Mouse (Mus musculus) cerebellum, adult 11-12 months (tissue): Measurements from ENCODE around the gene Ccser1.

ENCODE experiments used
- DNase-seq: peaks from one replicate; pipeline ENCODE4 v3.0.0; 2022

Gene Ccser1

DNA sequence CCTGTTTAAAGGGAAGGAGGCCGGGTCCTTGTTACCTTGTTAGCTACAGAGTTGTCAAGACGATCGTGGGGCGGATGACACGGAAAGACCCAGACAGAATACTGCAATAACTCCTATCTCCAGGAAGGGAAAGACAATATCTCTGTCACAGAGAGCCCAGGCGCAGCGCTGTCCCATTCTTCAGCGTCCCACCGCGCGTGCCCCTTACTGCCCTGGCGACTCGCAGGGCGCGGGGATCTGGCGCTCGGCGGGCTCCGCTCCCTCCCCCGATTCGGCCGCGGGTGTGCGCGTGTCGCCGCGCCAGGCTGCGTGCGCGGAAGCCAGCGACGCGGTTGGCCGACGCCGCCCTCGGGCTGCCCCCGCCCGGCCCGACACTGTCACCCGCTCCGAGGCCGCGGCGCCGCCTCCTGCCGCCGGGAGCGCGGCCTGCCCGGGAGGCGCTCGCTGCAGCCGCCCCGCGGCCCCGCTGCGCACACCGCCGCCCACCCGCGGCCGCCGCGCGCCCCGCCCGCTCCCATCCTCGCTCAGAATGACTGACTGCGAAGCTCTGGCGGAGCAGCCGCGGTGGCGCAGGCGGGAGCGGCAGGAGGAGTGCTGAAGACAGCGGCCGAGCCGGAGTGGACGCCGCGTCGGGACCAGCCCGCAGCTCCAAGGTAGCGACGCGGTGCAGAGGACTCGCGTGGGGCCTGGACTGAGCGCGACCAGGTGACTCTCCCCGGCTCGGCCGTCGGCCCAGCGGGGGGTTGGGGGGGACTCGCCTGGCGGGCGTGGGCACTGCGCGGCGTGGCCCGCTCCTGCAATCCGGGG is at the start of gene Ccser1:
Gene Ccser1, plus strand, starts transcription at position 376 of the 807 bp plus-strand sequence.
- DNase-seq = peak; percentile 87

DNA sequence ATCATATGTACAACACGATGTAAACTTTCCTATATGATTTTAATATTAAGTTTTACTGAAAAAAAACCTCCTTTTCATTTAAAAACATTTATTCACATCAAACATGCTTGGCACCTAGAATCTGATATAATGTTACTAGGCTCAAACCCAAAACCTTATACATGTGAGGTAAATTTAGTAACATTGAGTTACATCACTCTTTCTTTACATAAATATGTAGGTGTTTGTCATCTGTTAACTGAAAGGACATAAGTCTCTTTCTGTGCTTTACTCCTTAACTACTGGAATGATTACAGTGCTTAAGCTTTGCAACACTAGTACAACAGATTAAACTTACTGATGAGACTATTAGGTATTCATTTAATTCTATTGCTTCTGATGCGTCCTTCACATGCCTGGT is 43.7 kb upstream of the Ccser1 start:
- DNase-seq = no peak

DNA sequence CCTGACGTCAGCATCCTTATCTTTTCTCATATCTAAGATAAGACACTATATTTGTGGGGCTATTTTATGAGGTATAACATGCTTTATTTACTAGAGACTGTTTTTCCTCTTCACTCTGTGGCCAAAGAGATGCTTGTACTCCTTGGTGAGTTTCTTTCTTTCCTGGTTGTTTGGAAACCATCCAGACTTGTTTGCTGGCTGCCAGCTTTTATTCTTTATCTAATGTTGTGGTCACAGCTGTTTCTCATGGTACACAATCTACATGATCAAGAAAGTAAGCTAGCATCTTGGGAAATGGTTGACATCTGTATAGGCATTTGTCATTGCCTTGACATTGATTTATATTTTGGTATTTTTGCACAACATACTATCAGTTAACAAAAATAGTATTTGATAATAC is 37.1 kb upstream of the Ccser1 start:
- no peak for DNase-seq

DNA sequence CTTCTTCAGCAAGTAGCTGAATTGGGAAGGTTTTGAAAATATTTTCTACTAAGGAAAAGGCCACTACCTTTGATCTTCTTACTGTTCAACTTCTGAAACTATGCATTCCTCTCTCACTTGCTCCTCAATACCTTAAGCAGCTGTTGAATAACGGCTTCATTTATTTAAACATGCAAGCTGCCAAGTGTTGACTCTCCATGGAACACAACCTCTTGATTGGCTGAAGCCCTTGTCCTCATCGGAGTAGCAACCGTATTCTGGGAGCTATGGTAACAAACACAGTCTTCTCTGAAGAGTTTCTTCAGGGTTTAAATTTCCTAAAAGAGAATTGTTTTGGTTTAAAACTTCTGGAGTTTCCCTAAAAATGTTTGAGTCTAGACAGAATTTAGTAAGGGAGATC is 27.2 kb upstream of the Ccser1 start:
- DNase-seq = no peak

DNA sequence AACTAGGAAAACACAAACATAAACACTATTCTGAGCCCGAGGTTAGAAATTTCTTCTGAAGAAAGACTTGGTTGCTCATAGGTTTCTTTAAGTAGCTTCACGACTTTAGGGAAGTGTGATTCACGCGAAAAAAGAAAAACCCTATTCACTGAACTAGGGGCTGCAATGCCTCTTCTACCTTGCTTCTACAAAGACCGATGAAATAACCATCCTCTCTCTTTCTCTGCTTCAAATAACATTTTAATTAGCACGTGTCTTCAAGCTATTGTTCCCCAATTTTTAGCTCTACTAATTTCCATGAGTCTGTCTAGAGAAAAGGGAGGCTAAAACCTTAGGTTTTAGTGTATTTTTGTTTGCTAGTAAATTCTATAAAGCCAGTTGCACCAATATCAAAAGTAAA is 25.5 kb upstream of the Ccser1 start:
- DNase-seq = no peak

DNA sequence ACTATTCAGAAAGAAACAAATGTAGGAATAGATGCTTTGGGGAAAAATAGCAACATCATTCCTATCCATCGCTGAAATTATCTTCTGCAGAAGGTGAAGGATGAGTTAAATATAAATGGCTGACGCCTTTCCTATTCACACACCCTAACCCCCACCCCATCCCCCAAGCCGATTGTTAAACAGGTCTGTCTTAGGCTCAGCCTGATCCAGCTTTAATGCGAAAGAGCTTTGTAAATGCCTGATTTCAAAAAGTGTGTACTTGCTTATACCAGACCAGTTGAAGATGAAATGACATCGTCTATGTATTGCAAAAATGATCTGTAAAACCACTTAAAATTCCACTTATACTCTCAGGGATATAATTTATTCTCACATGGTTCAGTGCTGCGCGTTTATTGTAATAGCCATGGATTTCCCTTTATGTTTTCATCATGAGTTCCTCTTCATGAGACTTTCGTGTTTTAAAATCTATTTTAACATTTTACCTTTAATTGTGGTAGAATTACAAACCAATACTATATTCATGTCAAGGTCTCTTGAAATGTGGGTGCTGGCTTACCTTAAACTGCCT is 25.0 kb upstream of the Ccser1 start:
- DNase-seq = no peak

DNA sequence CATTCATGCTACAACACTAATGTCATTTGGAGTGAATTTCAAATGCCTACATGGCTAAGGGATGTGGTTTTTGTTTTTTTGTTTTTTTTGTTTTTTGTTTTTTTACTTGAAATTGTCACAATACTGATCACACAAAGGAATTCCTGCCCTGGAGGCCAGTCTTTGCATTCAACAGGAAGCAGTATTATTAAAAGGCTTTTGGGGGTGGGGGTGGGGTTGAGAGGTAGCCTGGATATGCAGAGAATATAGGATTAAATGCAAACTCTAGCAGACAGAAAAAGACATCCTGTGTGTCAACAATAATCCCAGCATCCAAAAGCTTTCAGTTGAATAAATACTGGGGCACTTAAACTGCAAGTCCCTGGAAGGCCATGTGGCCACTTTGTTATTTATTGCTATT is 24.4 kb upstream of the Ccser1 start:
- no peak for DNase-seq

DNA sequence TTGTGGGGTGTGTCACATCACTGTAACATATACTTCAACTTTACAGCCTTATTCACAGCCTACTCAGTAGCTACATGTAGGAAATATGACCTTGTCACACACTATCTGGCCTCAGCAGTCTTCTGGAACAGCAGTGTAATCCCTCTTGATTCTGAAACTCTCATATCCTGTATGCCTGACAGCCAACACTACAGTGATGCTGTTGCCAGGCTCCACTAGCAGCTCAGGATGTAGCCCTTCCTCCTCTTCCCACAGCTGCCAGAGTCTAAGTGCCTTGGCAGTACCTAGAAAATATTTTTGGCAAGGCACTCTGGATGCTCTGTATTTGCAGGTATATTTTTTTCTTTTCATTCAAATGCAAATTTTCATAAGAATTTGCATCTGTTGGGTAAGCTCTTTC is 18.0 kb upstream of the Ccser1 start:
- no peak for DNase-seq

DNA sequence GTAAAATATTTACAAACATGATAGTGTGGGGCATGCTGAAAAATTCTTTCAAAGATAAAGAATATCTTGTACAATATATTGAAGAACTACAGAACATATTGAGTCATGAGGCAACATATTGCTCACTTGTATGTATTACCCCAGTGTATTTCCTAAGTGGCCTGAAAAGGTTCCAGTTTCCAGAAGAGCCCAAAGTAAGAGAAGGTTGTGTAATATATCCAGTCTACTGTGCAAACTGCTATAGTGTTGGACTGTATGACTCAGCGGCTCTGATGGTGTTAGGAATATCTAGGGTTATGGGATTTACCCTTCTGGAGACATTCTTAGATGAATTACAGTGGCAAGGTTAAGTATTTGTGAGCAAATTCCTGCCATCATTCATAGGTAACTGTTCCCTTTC is 13.2 kb upstream of the Ccser1 start:
- DNase-seq = no peak

DNA sequence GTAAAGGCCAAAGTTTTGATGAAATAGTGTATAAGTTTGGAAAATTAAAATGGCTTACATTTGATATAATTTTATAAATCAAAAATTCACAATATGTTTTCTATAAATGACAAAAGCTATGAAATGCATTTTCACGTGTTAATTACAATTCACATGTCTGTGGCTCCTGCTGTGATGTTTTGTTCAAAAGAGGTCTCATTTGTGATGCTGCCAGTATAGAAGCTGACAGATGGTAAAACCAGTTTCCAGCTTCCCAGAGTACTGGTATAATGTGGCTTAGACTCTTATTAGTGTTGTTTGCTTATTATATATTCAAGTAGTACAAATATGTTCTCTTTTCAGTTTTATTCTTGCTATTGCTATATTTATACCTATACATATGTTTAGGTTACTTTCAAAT is 4.0 kb upstream of the Ccser1 start:
- DNase-seq = no peak

DNA sequence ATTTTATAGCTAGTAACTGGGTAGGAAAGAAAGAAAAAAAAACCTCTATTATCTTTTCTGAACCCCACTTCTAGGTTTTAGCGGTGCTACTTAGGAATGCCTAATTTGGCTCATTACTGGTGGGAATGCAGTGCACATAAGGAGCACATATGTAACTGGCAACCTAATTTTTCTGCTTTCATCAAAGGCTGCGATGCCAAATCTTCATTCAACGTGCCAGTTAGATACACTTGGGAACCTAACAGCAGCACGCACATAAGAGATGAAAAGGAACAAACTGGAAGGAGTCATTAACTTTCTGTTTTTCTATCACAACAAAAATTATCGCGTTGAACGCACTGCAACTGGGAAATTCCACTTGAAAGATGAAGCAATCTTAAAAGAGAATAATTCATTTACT is 2.6 kb upstream of the Ccser1 start:
- DNase-seq = no peak

DNA sequence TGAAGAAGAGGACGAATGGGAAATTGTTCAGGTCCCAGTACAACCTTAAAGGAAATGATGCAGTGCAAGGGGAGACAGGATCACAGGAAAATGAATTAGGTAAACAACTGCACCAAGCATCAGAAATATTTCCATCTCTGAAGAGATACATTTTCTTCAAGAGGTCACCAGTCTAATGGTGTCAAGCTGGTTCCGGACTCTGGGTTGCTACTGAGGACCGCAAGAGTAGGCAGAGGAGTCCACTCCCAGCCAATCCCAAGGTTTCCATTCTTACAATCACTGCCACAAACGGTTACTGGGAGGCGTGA is 529 bp upstream of the Ccser1 start:
- no peak for DNase-seq

DNA sequence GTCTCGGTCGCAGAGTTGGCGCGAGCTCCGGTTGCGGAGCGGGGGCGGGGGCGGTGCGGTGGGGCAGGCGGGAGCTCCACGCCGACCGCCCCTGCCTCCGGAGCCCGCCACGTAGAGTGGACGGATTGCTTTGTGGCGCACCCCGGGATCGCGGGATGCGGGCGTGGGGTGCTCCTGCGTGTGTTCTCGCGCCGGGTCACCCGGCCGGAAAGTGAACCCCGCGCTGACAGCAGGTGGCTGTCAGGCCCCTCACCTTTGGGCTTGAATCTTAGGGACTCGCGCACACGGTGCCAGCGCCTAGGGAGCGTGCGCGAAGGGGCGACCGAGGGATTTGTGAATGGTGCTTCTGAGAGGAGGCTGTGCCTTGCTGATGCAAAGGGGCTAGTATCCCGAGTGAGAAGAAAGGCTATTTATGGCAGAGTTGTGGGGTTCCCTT is 650 bp downstream of the Ccser1 start:
- no peak for DNase-seq

DNA sequence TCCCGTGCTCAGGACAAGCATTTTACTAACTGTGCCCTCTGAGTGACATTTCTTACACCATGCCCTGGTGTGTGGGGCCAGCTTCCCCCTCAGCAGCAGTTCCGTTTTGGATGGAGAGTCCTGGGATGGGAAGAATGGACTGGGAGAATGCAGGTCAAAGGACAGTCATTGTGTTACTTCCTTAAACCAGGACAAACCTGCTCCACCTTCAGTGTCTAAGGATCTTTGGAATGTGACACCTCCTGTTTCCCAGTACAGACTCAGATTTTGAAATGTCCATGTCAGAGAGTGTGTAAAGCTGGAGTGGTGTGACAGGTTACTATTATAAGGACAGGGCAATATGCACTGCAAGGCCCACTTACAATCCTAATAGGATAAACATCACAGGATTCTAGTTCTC is 8.9 kb downstream of the Ccser1 start:
- DNase-seq = no peak

DNA sequence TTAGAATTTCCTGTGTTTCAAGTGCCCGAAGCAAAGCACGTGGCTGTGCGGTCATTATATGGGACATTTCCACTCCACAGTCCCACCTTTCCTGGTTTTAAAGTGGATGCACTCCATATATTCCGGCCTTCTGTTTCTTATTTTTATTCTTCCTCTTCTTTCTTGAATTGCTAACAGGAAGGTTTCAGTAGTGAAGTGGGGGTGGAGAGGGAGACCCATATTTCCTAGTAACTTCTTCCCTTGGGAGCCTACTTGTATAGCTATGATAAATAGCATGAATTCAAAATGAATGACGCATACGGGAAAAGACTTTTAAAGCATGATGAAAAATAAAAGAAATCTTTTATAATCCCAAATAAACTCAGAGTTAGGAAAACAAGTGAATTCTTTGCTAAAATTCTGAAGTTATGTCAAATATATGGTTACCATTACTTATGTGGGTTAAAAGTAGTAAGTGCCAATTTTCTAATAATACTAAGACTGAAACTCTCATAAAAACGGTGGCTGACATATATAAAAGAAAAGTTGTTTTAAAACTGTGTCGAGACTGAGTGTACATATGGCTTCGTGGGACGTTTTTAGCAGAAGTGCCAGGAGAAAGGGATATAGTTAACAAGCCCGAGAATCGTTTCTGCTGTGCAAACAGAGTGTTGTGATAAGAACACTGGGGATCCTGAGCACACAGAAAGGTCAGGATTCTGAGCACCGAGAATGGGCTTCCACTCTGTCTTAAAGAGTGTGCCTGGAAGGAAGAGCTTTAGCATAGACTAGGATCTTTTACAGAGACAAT is 11.7 kb downstream of the Ccser1 start:
- no peak for DNase-seq

DNA sequence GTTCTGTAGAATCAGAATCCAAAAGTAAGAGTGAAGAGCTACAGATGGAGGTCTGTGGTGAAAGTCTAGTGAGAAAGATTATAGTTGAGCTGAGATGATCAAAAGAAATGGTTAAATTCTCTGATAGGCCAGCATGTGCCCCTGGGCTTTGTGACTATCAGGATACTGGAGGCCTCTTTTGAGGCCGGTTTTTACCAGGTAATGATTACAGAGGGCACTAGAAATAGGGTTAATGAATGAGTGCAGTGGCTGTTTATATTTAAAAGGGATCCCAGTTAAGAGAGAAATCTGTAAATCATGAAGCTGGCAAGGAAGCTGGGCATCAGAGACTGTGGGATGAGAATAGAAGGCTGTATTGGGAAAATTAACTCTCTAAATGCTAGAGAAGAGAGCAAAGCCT is 23.2 kb downstream of the Ccser1 start:
- no peak for DNase-seq

DNA sequence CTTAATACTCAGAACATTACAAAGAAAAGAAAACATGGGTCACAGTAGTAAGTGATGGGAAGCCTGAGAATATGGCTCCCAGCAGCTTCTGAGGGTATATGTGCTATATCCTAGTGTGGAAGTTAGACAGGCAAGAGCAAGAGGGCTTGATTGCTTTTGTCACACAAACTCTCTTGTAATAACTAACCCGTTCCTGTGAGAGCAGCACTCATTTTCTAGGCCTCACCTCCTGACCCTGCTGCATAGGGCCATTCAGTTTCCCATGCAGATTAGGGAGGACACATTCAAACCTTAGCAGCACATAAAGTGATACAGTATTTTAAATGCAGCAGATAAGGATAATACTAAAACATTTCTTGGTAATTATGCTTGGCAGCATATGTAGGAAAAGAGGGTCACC is 25.9 kb downstream of the Ccser1 start:
- no peak for DNase-seq

DNA sequence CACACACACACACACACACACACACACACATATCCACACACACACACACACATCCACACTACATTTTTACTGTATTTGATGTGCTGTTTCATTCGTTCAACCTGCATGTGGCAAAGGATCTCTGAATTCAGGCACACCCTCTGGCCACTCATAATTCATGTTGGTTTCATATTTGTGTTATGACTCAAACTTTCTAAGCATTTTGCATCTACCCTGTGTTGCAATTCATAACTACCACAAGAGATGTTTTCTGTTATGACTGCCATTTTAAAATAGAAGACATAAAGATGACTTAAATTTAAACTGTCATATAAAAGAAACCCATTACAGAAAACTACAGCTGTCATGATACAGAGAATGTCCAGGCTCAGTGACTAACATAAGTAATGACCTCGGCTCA is 26.5 kb downstream of the Ccser1 start:
- no peak for DNase-seq

DNA sequence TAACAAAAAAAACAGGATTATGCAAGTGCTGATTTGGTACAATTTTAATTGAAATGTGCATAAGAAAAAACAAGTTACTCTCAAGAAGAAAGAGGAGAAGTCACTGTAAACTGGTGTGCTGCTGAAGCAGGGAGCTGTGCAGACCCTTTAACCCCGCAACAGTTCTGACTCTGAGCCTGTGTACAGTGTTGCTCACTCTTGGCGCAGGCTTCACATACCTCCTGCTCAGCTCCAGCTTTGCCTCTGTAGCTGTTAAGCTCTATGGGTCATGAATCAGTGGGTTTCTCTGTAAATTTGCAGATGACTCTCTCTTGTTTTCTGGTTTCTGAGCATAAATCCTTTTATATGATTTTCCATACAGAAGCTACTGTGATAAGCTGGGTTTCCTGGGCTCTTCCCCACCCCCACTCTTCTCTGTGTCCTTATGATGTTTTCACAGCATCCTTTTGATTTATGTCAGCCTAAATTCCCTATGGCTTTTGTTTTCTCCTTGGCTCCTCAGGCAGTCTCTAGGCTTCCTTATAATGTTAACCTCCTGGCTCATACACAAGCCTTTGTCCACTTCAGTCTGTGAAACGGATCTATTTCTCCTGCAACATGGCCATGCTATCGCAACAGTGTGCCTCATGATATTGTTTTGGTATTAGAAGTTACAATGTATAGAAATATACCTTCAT is 30.1 kb downstream of the Ccser1 start:
- no peak for DNase-seq

DNA sequence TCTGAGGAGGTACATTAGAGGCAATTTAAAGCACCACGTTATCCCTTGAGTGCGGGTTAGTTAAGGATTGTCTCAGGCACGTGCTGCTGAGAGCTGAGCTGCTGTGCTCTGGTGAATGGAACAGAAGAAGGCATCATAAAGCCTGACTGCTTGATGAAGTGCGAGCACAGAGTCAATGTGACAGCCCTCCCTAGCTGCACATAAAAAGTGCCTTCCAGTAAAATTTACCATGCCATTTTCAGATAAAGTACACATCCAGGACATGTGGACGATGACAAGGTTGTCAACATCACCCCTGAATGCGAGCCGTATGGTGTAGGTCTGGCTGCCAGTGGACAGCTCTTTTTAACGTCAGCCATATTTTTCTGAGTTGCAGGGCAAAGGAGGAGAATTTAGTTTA is 35.6 kb downstream of the Ccser1 start:
- no peak for DNase-seq

DNA sequence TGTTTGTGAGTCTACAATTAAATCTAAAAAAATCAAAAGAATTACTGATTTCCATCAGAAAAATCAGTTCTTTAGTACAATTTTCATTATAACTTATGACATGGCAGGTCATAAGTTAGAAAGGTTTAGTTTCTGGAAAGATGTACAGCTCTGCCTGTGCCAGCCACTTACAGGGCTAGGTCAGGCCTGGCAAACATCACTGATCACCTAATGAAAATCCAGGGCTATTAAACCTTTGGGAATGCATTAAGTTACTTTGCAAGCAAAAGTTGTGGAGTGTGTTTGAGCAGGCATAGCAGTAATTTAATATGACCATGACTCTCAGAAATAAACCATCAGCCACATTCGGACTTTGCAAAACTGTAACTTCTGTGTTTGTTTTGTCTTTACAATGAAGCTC is 36.4 kb downstream of the Ccser1 start:
- DNase-seq = no peak

DNA sequence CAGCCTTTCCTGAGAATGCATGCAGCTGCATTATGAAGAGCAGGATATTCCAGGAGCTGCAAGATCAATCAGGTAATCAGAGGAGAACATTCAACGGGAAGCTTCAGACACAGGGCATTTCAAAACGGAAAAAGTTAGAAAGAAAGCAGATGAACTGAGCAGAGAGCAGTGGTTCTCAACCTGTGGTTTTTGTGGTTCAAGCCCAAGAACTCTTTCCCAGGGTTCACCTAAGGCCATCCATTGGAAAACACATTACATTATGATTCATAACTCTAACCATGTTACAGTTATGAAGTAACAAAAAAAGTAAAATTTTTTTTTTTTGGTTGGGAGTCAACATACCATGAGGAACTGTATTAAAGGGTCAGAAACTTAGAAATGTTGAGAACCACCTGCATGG is 37.6 kb downstream of the Ccser1 start:
- no peak for DNase-seq

DNA sequence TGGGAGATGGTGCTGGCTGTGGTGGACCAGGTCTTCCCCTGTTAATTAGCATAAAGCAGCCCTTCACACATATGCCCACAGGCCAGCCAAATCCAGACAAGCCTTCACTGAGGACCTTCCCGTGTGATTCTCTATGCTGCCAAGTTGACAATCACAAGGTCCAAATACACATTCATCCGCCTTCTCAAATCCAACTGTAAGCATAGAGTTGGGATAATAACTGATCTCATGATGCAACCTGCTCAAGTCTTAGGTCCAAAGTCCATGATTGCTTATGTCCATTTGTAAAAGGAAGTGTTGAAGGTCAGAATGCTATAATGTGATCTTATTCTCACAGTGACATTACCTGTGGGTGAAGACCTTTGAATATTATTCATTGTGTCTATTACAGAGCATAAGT is 43.4 kb downstream of the Ccser1 start:
- no peak for DNase-seq

DNA sequence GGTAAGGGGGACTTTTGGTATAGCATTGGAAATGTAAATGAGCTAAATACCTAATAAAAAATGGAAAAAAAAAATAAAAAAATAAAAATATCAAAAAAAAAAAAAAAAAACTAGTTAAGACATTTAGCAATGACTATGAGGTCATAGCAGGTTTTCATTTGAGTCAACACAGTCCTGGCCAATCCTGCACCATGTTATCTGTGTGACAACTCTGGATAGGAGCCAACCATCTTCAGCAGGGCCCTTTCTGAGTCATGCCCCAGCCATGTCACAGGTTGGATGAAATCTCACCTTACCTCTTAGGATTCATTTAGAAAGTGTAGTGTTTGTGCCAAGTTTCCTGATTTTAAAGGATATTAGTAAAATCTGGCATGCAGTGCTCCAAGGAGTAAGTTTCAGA is 45.2 kb downstream of the Ccser1 start:
- DNase-seq = no peak
